Mouse (Mus musculus): ENCODE measurements around the gene Cinp. TPM values are rescaled to one million over a fixed set of nuclear protein-coding genes. Genes with fewer than 3 reads are reported as not detected.
"Not testable (repeated sequence)": the region's sequence is repeated elsewhere in the genome, so short reads cannot be mapped to it uniquely, and the experiment has no call there.

Gene Cinp
- polyA plus RNA-seq, 1 experiment = 13.6 TPM

- Histone ChIP-seq H3K27me3 (ENCODE audit: control insufficient read depth, insufficient read depth, low read length) (no peaks in the 10 kb centered on the region), H3K4me3 (ENCODE audit: control insufficient read depth, low read depth, low read length) (no peak overlapping the region), H3K36me3 (ENCODE audit: control insufficient read depth, insufficient read depth, low read length) (peaks cover 1% of the 10 kb centered on the region; the same call in 1 of the 2 replicates), H3K4me1 (ENCODE audit: control insufficient read depth, insufficient read depth, low read length) (peaks cover 2% of the 10 kb centered on the region; the same call in 1 of the 2 replicates), H3K27ac (ENCODE audit: control insufficient read depth, insufficient read depth, low read depth, low read length) (no peak overlapping the region)
- TF ChIP-seq POLR2A (IDR thresholded peaks at IDR 0.05; ENCODE audit: control insufficient read depth, low read depth, low read length) = no peak
- no peak for TF ChIP-seq CTCF (IDR thresholded peaks at IDR 0.05; ENCODE audit: control insufficient read depth, insufficient read depth, insufficient replicate concordance, low read depth, low read length)
Measured at GRCm38 (mm10) chr12:110860293-110860692, 28.7 kb downstream of the Cinp start.

GRCm38 (mm10) chr12:110858681-110859080, 30.3 kb downstream of the Cinp start:
- not testable (repeated sequence) for H3K4me1 ChIP-seq (ENCODE audit: control insufficient read depth, insufficient read depth, low read length); H3K27ac ChIP-seq (ENCODE audit: control insufficient read depth, insufficient read depth, low read depth, low read length); H3K27me3 ChIP-seq (ENCODE audit: control insufficient read depth, insufficient read depth, low read length); H3K36me3 ChIP-seq (ENCODE audit: control insufficient read depth, insufficient read depth, low read length); H3K4me3 ChIP-seq (ENCODE audit: control insufficient read depth, low read depth, low read length)

GRCm38 (mm10) chr12:110857196-110857595, 31.7 kb downstream of the Cinp start:
- Histone ChIP-seq H3K4me3 (ENCODE audit: control insufficient read depth, low read depth, low read length) (no peak overlapping the region), H3K27ac (ENCODE audit: control insufficient read depth, insufficient read depth, low read depth, low read length) (no peak overlapping the region), H3K36me3 (ENCODE audit: control insufficient read depth, insufficient read depth, low read length) (peaks cover 1% of the 10 kb centered on the region; the same call in 1 of the 2 replicates), H3K4me1 (ENCODE audit: control insufficient read depth, insufficient read depth, low read length) (peaks cover 4% of the 10 kb centered on the region), H3K27me3 (ENCODE audit: control insufficient read depth, insufficient read depth, low read length) (no peaks in the 10 kb centered on the region)
- TF ChIP-seq CTCF (IDR thresholded peaks at IDR 0.05; ENCODE audit: control insufficient read depth, insufficient read depth, insufficient replicate concordance, low read depth, low read length) = no peak
- no peak for TF ChIP-seq POLR2A (IDR thresholded peaks at IDR 0.05; ENCODE audit: control insufficient read depth, low read depth, low read length)

GRCm38 (mm10) chr12:110854786-110855737, 33.9 kb downstream of the Cinp start:
- Histone ChIP-seq H3K36me3 (ENCODE audit: control insufficient read depth, insufficient read depth, low read length) (peaks cover 1% of the 10 kb centered on the region; the same call in 1 of the 2 replicates), H3K4me1 (ENCODE audit: control insufficient read depth, insufficient read depth, low read length) (peaks cover 10% of the 10 kb centered on the region), H3K27me3 (ENCODE audit: control insufficient read depth, insufficient read depth, low read length) (no peaks in the 10 kb centered on the region), H3K27ac (ENCODE audit: control insufficient read depth, insufficient read depth, low read depth, low read length) (no peak overlapping the region), H3K4me3 (ENCODE audit: control insufficient read depth, low read depth, low read length) (no peak overlapping the region)
- TF ChIP-seq CTCF (IDR thresholded peaks at IDR 0.05; ENCODE audit: control insufficient read depth, insufficient read depth, insufficient replicate concordance, low read depth, low read length) = no peak

- TF ChIP-seq CTCF (IDR thresholded peaks at IDR 0.05; ENCODE audit: control insufficient read depth, insufficient read depth, insufficient replicate concordance, low read depth, low read length) (no peak), POLR2A (IDR thresholded peaks at IDR 0.05; ENCODE audit: control insufficient read depth, low read depth, low read length) (no peak)
- H3K36me3 ChIP-seq (ENCODE audit: control insufficient read depth, insufficient read depth, low read length) = peaks cover 1% of the 10 kb centered on the region; the same call in 1 of the 2 replicates
- H3K27ac ChIP-seq (ENCODE audit: control insufficient read depth, insufficient read depth, low read depth, low read length) = peak overlapping the region; percentile 50
- H3K4me1 ChIP-seq (ENCODE audit: control insufficient read depth, insufficient read depth, low read length) = peaks cover 11% of the 10 kb centered on the region
- no peaks in the 10 kb centered on the region for H3K27me3 ChIP-seq (ENCODE audit: control insufficient read depth, insufficient read depth, low read length)
- H3K4me3 ChIP-seq (ENCODE audit: control insufficient read depth, low read depth, low read length) = no peak overlapping the region
Measured at GRCm38 (mm10) chr12:110851923-110852322, 37.0 kb downstream of the Cinp start.

GRCm38 (mm10) chr12:110851414-110851813, 37.5 kb downstream of the Cinp start:
- Histone ChIP-seq H3K4me1 (ENCODE audit: control insufficient read depth, insufficient read depth, low read length) (peaks cover 12% of the 10 kb centered on the region), H3K36me3 (ENCODE audit: control insufficient read depth, insufficient read depth, low read length) (peaks cover 1% of the 10 kb centered on the region; the same call in 1 of the 2 replicates), H3K27me3 (ENCODE audit: control insufficient read depth, insufficient read depth, low read length) (no peaks in the 10 kb centered on the region), H3K4me3 (ENCODE audit: control insufficient read depth, low read depth, low read length) (peak overlapping the region; percentile 1; the same call in 1 of the 2 replicates), H3K27ac (ENCODE audit: control insufficient read depth, insufficient read depth, low read depth, low read length) (peak overlapping the region; percentile 29)
- TF ChIP-seq POLR2A (IDR thresholded peaks at IDR 0.05; ENCODE audit: control insufficient read depth, low read depth, low read length) (no peak), CTCF (IDR thresholded peaks at IDR 0.05; ENCODE audit: control insufficient read depth, insufficient read depth, insufficient replicate concordance, low read depth, low read length) (no peak)

GRCm38 (mm10) chr12:110850929-110851256, 38.1 kb downstream of the Cinp start:
- no peak overlapping the region; the same call in 1 of the 2 replicates for H3K27ac ChIP-seq (ENCODE audit: control insufficient read depth, insufficient read depth, low read depth, low read length)
- TF ChIP-seq CTCF (IDR thresholded peaks at IDR 0.05; ENCODE audit: control insufficient read depth, insufficient read depth, insufficient replicate concordance, low read depth, low read length) = no peak
- TF ChIP-seq POLR2A (IDR thresholded peaks at IDR 0.05; ENCODE audit: control insufficient read depth, low read depth, low read length) = no peak
- peak overlapping the region; percentile 96 for H3K4me3 ChIP-seq (ENCODE audit: control insufficient read depth, low read depth, low read length)
- H3K27me3 ChIP-seq (ENCODE audit: control insufficient read depth, insufficient read depth, low read length) = no peaks in the 10 kb centered on the region
- H3K4me1 ChIP-seq (ENCODE audit: control insufficient read depth, insufficient read depth, low read length) = peaks cover 17% of the 10 kb centered on the region
- no peaks in the 10 kb centered on the region for H3K36me3 ChIP-seq (ENCODE audit: control insufficient read depth, insufficient read depth, low read length)
